Mouse (Mus musculus) ES-Bruce4 (cell line): Measurements from ENCODE around the gene Ube2e1. TPM values are rescaled to one million over a fixed set of nuclear protein-coding genes. Genes with fewer than 3 reads are reported as not detected.
"Not testable (repeated sequence)": the region's sequence is repeated elsewhere in the genome, so short reads cannot be mapped to it uniquely, and the experiment has no call there.

Source experiments
- H3K27ac ChIP-seq: 2 replicates; pipeline ENCODE4 v1.5.1; 2012; ENCODE audit warnings: low read length, inconsistent platforms; ENCODE audit not compliant: insufficient read depth
- H3K27me3 ChIP-seq: 2 replicates; pipeline ENCODE4 v1.6.1; 2012; ENCODE audit warnings: mild to moderate bottlenecking, low read length, inconsistent platforms; ENCODE audit not compliant: control insufficient read depth, poor library complexity, insufficient read depth, severe bottlenecking
- H3K36me3 ChIP-seq: 2 replicates; pipeline ENCODE4 v1.6.1; 2012; ENCODE audit warnings: inconsistent platforms, mild to moderate bottlenecking, low read length, moderate library complexity; ENCODE audit not compliant: control insufficient read depth, poor library complexity, insufficient read depth, severe bottlenecking
- H3K4me1 ChIP-seq: one replicate; pipeline ENCODE4 v1.8.1; 2011; ENCODE audit warnings: low read length; ENCODE audit not compliant: control insufficient read depth, insufficient read depth
- H3K4me3 ChIP-seq: 2 replicates; pipeline ENCODE4 v1.5.1; 2011; ENCODE audit warnings: low read depth, mild to moderate bottlenecking, low read length
- H3K9ac ChIP-seq: 2 replicates; pipeline ENCODE4 v1.6.1; 2012; ENCODE audit warnings: low read depth, mild to moderate bottlenecking, inconsistent platforms; ENCODE audit not compliant: poor library complexity, severe bottlenecking
- H3K9me3 ChIP-seq: replicated peaks from 2 replicates; pipeline ENCODE4 v1.6.1; 2012; ENCODE audit warnings: mild to moderate bottlenecking, low read length, inconsistent platforms; ENCODE audit not compliant: control insufficient read depth, poor library complexity, insufficient read depth, severe bottlenecking
- CTCF ChIP-seq: IDR thresholded peaks from one replicate; pipeline ENCODE4 v1.8.1; 2011; ENCODE audit warnings: low read depth, low read length
- EP300 ChIP-seq: IDR thresholded peaks from 2 replicates; pipeline ENCODE4 v1.6.1; 2011; ENCODE audit warnings: low read depth, low read length; ENCODE audit not compliant: insufficient read depth
- POLR2A ChIP-seq: IDR thresholded peaks from one replicate; pipeline ENCODE4 v1.8.1; 2011; ENCODE audit warnings: low read length; ENCODE audit not compliant: insufficient read depth
- polyA plus RNA-seq: library from polyadenylated mRNA; stranded (reverse); fragments of >200 nt; gene quantifications from 2 replicates; pipeline ENCODE4 v1.2.4, GENCODE M21; 2011; ENCODE audit warnings: low read depth; ENCODE audit not compliant: missing spikeins, insufficient read depth, insufficient read length

Gene Ube2e1
- polyA plus RNA-seq, 1 experiment, result 128 TPM

GRCm38 (mm10) chr14:18238131-18238749 is 93.4 kb downstream of the Ube2e1 start:
- TF ChIP-seq POLR2A, result no peak
- TF ChIP-seq CTCF, result no peak
- no peak for TF ChIP-seq EP300

GRCm38 (mm10) chr14:18237381-18237780 is 94.3 kb downstream of the Ube2e1 start:
- H3K4me1 ChIP-seq, result no peaks in the 10 kb centered on the region
- peak overlapping the region; percentile 68; the same call in 1 of the 2 replicates for H3K9ac ChIP-seq
- no peaks in the 10 kb centered on the region for H3K9me3 ChIP-seq
- no peaks in the 10 kb centered on the region for H3K27me3 ChIP-seq
- TF ChIP-seq CTCF, result no peak
- H3K4me3 ChIP-seq, result no peak overlapping the region
- H3K36me3 ChIP-seq, result no peaks in the 10 kb centered on the region
- H3K27ac ChIP-seq, result peak overlapping the region; percentile 54; the same call in 1 of the 2 replicates

More at GRCm38 (mm10) chr14:18238131-18238749, 93.4 kb downstream of the Ube2e1 start:
- H3K9me3 ChIP-seq, result no peaks in the 10 kb centered on the region
- peak overlapping the region; percentile 68 for H3K9ac ChIP-seq
- H3K36me3 ChIP-seq, result no peaks in the 10 kb centered on the region
- H3K27ac ChIP-seq, result peak overlapping the region; percentile 86
- no peaks in the 10 kb centered on the region for H3K27me3 ChIP-seq
- H3K4me3 ChIP-seq, result peak overlapping the region; percentile 82
- no peaks in the 10 kb centered on the region for H3K4me1 ChIP-seq

- not testable (repeated sequence) for H3K9me3 ChIP-seq, H3K27ac ChIP-seq, H3K27me3 ChIP-seq, H3K4me1 ChIP-seq, H3K4me3 ChIP-seq, H3K36me3 ChIP-seq
- H3K9ac ChIP-seq, result 0 out of 2 replicates have a peak overlapping the region, but pooled peaks have one; percentile 68
Observed at GRCm38 (mm10) chr14:18236496-18237235, 95.0 kb downstream of the Ube2e1 start.

- H3K9ac ChIP-seq, result no peak overlapping the region
- no peak overlapping the region for H3K27ac ChIP-seq
- no peaks in the 10 kb centered on the region for H3K36me3 ChIP-seq
- no peak overlapping the region for H3K4me3 ChIP-seq
- no peaks in the 10 kb centered on the region for H3K4me1 ChIP-seq
- TF ChIP-seq EP300 (no peak), POLR2A (no peak), CTCF (no peak)
- no peaks in the 10 kb centered on the region; the same call in 1 of the 2 replicates for H3K9me3 ChIP-seq
- H3K27me3 ChIP-seq, result no peaks in the 10 kb centered on the region
Observed at GRCm38 (mm10) chr14:18233981-18234960, 97.4 kb downstream of the Ube2e1 start.

GRCm38 (mm10) chr14:18233076-18233475 is 98.6 kb downstream of the Ube2e1 start:
- Histone ChIP-seq H3K36me3 (no peaks in the 10 kb centered on the region), H3K4me1 (no peaks in the 10 kb centered on the region), H3K4me3 (no peak overlapping the region), H3K9me3 (no peaks in the 10 kb centered on the region; the same call in 1 of the 2 replicates), H3K9ac (no peak overlapping the region), H3K27ac (no peak overlapping the region), H3K27me3 (no peaks in the 10 kb centered on the region)
- no peak for TF ChIP-seq POLR2A
- TF ChIP-seq CTCF, result no peak
- TF ChIP-seq EP300, result no peak

Other genes starting within 250 kb of the Ube2e1 start
- gene Nr1d2, start 92.7 kb downstream of the Ube2e1 start, polyA plus RNA-seq, result 16.1 and 16.3 TPM in 2 replicates
- gene Nkiras1, start 60.7 kb downstream of the Ube2e1 start, polyA plus RNA-seq, result 15.5 and 16.6 TPM in 2 replicates
- 1,134 and 1,178 TPM in 2 replicates for gene Rpl15, start 60.5 kb downstream of the Ube2e1 start, polyA plus RNA-seq